Mouse (Mus musculus) intestine, embryonic 14.5 days (tissue): Measurements from ENCODE around the gene Met. TPM values are rescaled to one million over a fixed set of nuclear protein-coding genes. Genes with fewer than 3 reads are reported as not detected.

ENCODE experiments used
- ATAC-seq: fragments of 200-750 bp; cut with Nextera tagmentation; replicated peaks from 2 replicates; pipeline ENCODE4 v1.8.0; 2017; ENCODE audit warnings: low read depth, moderate number of reproducible peaks, moderate TSS enrichment, moderate library complexity; ENCODE audit not compliant: low FRiP score, low TSS enrichment
- DNase-seq: peaks from one replicate; pipeline ENCODE4 v3.0.0-alpha.2; 2018; ENCODE audit warnings: low spot score
- H3K27ac ChIP-seq: fragments of 300-500 bp; sonication (generic); 2 replicates; pipeline ENCODE4 v1.5.1; 2014; ENCODE audit warnings: low read depth, mild to moderate bottlenecking, control low read depth
- H3K27me3 ChIP-seq: fragments of 300-500 bp; sonication (generic); replicated peaks from 2 replicates; pipeline ENCODE4 v1.6.1; 2014; ENCODE audit warnings: low read length, control low read depth; ENCODE audit not compliant: control insufficient read depth, insufficient read depth
- H3K36me3 ChIP-seq: fragments of 300-500 bp; sonication (generic); 2 replicates; pipeline ENCODE4 v1.6.1; 2014; ENCODE audit warnings: low read length, control low read depth; ENCODE audit not compliant: control insufficient read depth, insufficient read depth
- H3K4me1 ChIP-seq: fragments of 300-500 bp; sonication (generic); replicated peaks from 2 replicates; pipeline ENCODE4 v1.6.1; 2014; ENCODE audit warnings: low read length, control low read depth, mixed read lengths; ENCODE audit not compliant: control insufficient read depth, insufficient read depth
- H3K4me2 ChIP-seq: fragments of 300-500 bp; sonication (generic); 2 replicates; pipeline ENCODE4 v1.6.1; 2014; ENCODE audit warnings: low read length
- H3K4me3 ChIP-seq: fragments of 300-500 bp; sonication (generic); 2 replicates; pipeline ENCODE4 v1.5.1; 2014; ENCODE audit warnings: low read depth, low read length, control low read depth, mixed read lengths
- H3K9ac ChIP-seq: fragments of 300-500 bp; sonication (generic); 2 replicates; pipeline ENCODE4 v1.6.1; 2014; ENCODE audit warnings: mild to moderate bottlenecking, low read length
- H3K9me3 ChIP-seq: fragments of 300-500 bp; sonication (generic); 2 replicates; pipeline ENCODE4 v1.6.1; 2016; ENCODE audit warnings: low read length, control low read depth; ENCODE audit not compliant: control insufficient read depth
- WGBS: fragments of 180-500 bp; shearing (Covaris S2); extraction: QIAGEN DNeasy Blood & Tissue Kit; methylation state at CpG from one replicate; pipeline ENCODE4 v1.1.7; 2014; 5-methylcytosine and 5-hydroxymethylcytosine counted together
- polyA plus RNA-seq: library from polyadenylated mRNA; unstranded; fragments of >200 nt; fragmentation: Nextera tagmentation; extraction: Ambion mirVana; gene quantifications from 2 replicates; pipeline ENCODE4 v1.2.1, GENCODE M21; 2014

The Met gene
- polyA plus RNA-seq, 1 experiment from 2014 or later, result 20.0 TPM

GRCm38 (mm10) chr6:17562472-17563088 is 99.0 kb downstream of the Met start:
- 17% methylated on average over 10 of the region's 10 CpGs for WGBS
- Histone ChIP-seq H3K9me3 (no peaks in the 10 kb centered on the region), H3K9ac (no peak overlapping the region), H3K4me1 (peaks cover 9% of the 10 kb centered on the region; the same call in 1 of the 2 replicates), H3K36me3 (no peaks in the 10 kb centered on the region), H3K27me3 (no peaks in the 10 kb centered on the region), H3K27ac (peak overlapping the region; percentile 29; the same call in 1 of the 2 replicates), H3K4me2 (peak overlapping the region; percentile 30), H3K4me3 (no peak overlapping the region)
- DNase-seq (no peak), ATAC-seq (no peak)

GRCm38 (mm10) chr6:17568702-17569352 is 105.2 kb downstream of the Met start:
- no peaks in the 10 kb centered on the region for H3K27me3 ChIP-seq
- H3K9me3 ChIP-seq, result no peaks in the 10 kb centered on the region
- 88% methylated on average over 11 of the region's 11 CpGs for WGBS
- H3K9ac ChIP-seq, result no peak overlapping the region
- DNase-seq (no peak), ATAC-seq (no peak)
- H3K4me3 ChIP-seq, result no peak overlapping the region
- H3K27ac ChIP-seq, result no peak overlapping the region
- H3K4me2 ChIP-seq, result no peak overlapping the region
- no peaks in the 10 kb centered on the region for H3K4me1 ChIP-seq
- 0 out of 2 replicates have a peak, but pooled peaks cover 2% of the 10 kb centered on the region for H3K36me3 ChIP-seq

GRCm38 (mm10) chr6:17573227-17573626 is 109.6 kb downstream of the Met start:
- ATAC-seq, result no peak
- no peak overlapping the region for H3K27ac ChIP-seq
- H3K9me3 ChIP-seq, result peaks cover 4% of the 10 kb centered on the region; the same call in 1 of the 2 replicates
- H3K9ac ChIP-seq, result no peak overlapping the region
- WGBS, result 69% methylated on average over 5 of the region's 5 CpGs
- 0 out of 2 replicates have a peak, but pooled peaks cover 2% of the 10 kb centered on the region for H3K36me3 ChIP-seq
- H3K4me1 ChIP-seq, result no peaks in the 10 kb centered on the region
- H3K27me3 ChIP-seq, result no peaks in the 10 kb centered on the region
- H3K4me2 ChIP-seq, result no peak overlapping the region
- no peak overlapping the region for H3K4me3 ChIP-seq
- DNase-seq, result no peak

GRCm38 (mm10) chr6:17573732-17574131 is 110.1 kb downstream of the Met start:
- H3K27me3 ChIP-seq, result no peaks in the 10 kb centered on the region
- no peak overlapping the region for H3K9ac ChIP-seq
- peaks cover 4% of the 10 kb centered on the region; the same call in 1 of the 2 replicates for H3K9me3 ChIP-seq
- H3K36me3 ChIP-seq, result 0 out of 2 replicates have a peak, but pooled peaks cover 2% of the 10 kb centered on the region
- H3K4me3 ChIP-seq, result no peak overlapping the region
- WGBS, result 90% methylated on average over 2 of the region's 2 CpGs
- DNase-seq (no peak), ATAC-seq (no peak)
- no peaks in the 10 kb centered on the region for H3K4me1 ChIP-seq
- no peak overlapping the region for H3K4me2 ChIP-seq
- H3K27ac ChIP-seq, result no peak overlapping the region

GRCm38 (mm10) chr6:17578092-17578760 is 114.6 kb downstream of the Met start:
- Histone ChIP-seq H3K4me1 (no peaks in the 10 kb centered on the region), H3K27me3 (no peaks in the 10 kb centered on the region), H3K4me2 (no peak overlapping the region), H3K27ac (no peak overlapping the region), H3K4me3 (no peak overlapping the region), H3K9me3 (peaks cover 4% of the 10 kb centered on the region; the same call in 1 of the 2 replicates), H3K9ac (no peak overlapping the region), H3K36me3 (no peaks in the 10 kb centered on the region)
- DNase-seq (no peak), ATAC-seq (peak; percentile 60; the same call in 1 of the 2 replicates)
- WGBS, result 39% methylated on average over 3 of the region's 3 CpGs

- Histone ChIP-seq H3K36me3 (no peaks in the 10 kb centered on the region), H3K4me2 (no peak overlapping the region), H3K27ac (no peak overlapping the region), H3K9me3 (no peaks in the 10 kb centered on the region), H3K9ac (no peak overlapping the region), H3K4me1 (no peaks in the 10 kb centered on the region), H3K4me3 (no peak overlapping the region), H3K27me3 (no peaks in the 10 kb centered on the region)
- DNase-seq, result no peak
- no peak for ATAC-seq
- 92% methylated on average over 3 of the region's 3 CpGs for WGBS
Measured at GRCm38 (mm10) chr6:17580349-17580748, 116.7 kb downstream of the Met start.

- WGBS, result 22% methylated on average over 13 of the region's 13 CpGs
- Histone ChIP-seq H3K27ac (no peak overlapping the region), H3K36me3 (no peaks in the 10 kb centered on the region), H3K4me3 (peak overlapping the region; percentile 35), H3K27me3 (no peaks in the 10 kb centered on the region), H3K4me2 (peak overlapping the region; percentile 55), H3K9me3 (no peaks in the 10 kb centered on the region), H3K9ac (peak overlapping the region; percentile 25; the same call in 1 of the 2 replicates), H3K4me1 (no peaks in the 10 kb centered on the region)
- DNase-seq (peak; percentile 76), ATAC-seq (peak; percentile 79)
Measured at GRCm38 (mm10) chr6:17583982-17584381, 120.4 kb downstream of the Met start.

- Histone ChIP-seq H3K27me3 (no peaks in the 10 kb centered on the region), H3K4me3 (no peak overlapping the region), H3K9me3 (peaks cover 6% of the 10 kb centered on the region; the same call in 1 of the 2 replicates), H3K4me1 (peaks cover 3% of the 10 kb centered on the region; the same call in 1 of the 2 replicates), H3K27ac (no peak overlapping the region), H3K36me3 (no peaks in the 10 kb centered on the region), H3K4me2 (peak overlapping the region; percentile 41), H3K9ac (no peak overlapping the region)
- 20% methylated on average over 16 of the region's 16 CpGs for WGBS
- ATAC-seq (peak; percentile 85), DNase-seq (peak; percentile 91)
Measured at GRCm38 (mm10) chr6:17589049-17589952, 125.7 kb downstream of the Met start.
